Mouse (Mus musculus) stomach, embryonic 16.5 days (tissue): ENCODE measurements around the gene Mrps16. TPM values are rescaled to one million over a fixed set of nuclear protein-coding genes. Genes with fewer than 3 reads are reported as not detected.

Experiments used
- ATAC-seq: fragments of 200-750 bp; cut with Nextera tagmentation; 2 replicates; pipeline ENCODE4 v1.8.0; 2017; ENCODE audit warnings: moderate number of reproducible peaks, moderate TSS enrichment; ENCODE audit not compliant: insufficient read depth, low FRiP score
- H3K27ac ChIP-seq: fragments of 300-500 bp; sonication (generic); 2 replicates; pipeline ENCODE4 v1.5.1; 2014; ENCODE audit warnings: low read length
- H3K27me3 ChIP-seq: fragments of 300-500 bp; sonication (generic); 2 replicates; pipeline ENCODE4 v1.6.1; 2014; ENCODE audit warnings: low read length, control low read depth, mixed read lengths; ENCODE audit not compliant: control insufficient read depth, insufficient read depth
- H3K36me3 ChIP-seq: fragments of 300-500 bp; sonication (generic); 2 replicates; pipeline ENCODE4 v1.6.1; 2014; ENCODE audit warnings: low read length; ENCODE audit not compliant: control insufficient read depth, insufficient read depth
- H3K4me1 ChIP-seq: fragments of 300-500 bp; sonication (generic); 2 replicates; pipeline ENCODE4 v1.6.1; 2014; ENCODE audit warnings: low read length, control low read depth, mixed read lengths; ENCODE audit not compliant: control insufficient read depth, insufficient read depth
- H3K4me2 ChIP-seq: fragments of 300-500 bp; sonication (generic); 2 replicates; pipeline ENCODE4 v1.6.1; 2014; ENCODE audit warnings: low read depth, low read length, mixed read lengths
- H3K4me3 ChIP-seq: fragments of 300-500 bp; sonication (generic); replicated peaks from 2 replicates; pipeline ENCODE4 v1.5.1; 2014; ENCODE audit warnings: mild to moderate bottlenecking, low read length
- H3K9ac ChIP-seq: fragments of 300-500 bp; sonication (generic); 2 replicates; pipeline ENCODE4 v1.6.1; 2014; ENCODE audit warnings: low read length
- H3K9me3 ChIP-seq: fragments of 300-500 bp; sonication (generic); replicated peaks from 2 replicates; pipeline ENCODE4 v1.6.1; 2016; ENCODE audit warnings: low read length, control low read depth; ENCODE audit not compliant: control insufficient read depth
- WGBS: fragments of 180-500 bp; shearing (Covaris S2); extraction: QIAGEN DNeasy Blood & Tissue Kit; methylation state at CpG from one replicate; pipeline ENCODE4 v1.1.7; 2014; 5-methylcytosine and 5-hydroxymethylcytosine counted together
- polyA plus RNA-seq: library from polyadenylated mRNA; unstranded; fragments of >200 nt; fragmentation: Nextera tagmentation; extraction: Ambion mirVana; gene quantifications from 2 replicates; pipeline ENCODE4 v1.2.1, GENCODE M21; 2015

Mrps16 gene
- polyA plus RNA-seq, 1 experiment from 2014 or later: 85.7 TPM

DNA sequence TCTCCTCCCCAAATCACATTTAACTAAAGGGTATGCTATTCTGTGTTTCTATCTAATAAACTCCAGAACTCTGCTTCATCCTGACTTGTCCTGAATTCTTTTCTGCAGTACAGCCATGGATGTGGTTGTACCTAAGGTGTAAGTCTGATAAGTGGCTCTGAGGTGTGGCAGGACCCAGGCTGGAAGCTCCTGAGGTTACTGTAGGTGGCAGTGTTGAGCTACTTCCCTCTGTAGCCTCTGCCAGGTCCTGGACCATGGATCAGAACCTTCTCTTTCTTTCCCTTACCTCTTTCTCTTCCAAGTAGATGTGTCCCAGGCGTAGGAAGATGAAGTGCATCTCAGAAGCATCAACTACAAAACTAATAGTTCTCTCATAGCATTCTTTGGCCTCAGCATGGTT lies 6.6 kb upstream of the Mrps16 start:
- Histone ChIP-seq H3K4me2 (no peak overlapping the region), H3K4me1 (no peaks in the 10 kb centered on the region), H3K9ac (no peak overlapping the region), H3K27ac (no peak overlapping the region), H3K27me3 (no peaks in the 10 kb centered on the region), H3K4me3 (no peak overlapping the region), H3K36me3 (no peaks in the 10 kb centered on the region), H3K9me3 (no peaks in the 10 kb centered on the region)
- 45% methylated on average over 1 of the region's 1 CpGs for WGBS
- no peak; the same call in 1 of the 2 replicates for ATAC-seq

DNA sequence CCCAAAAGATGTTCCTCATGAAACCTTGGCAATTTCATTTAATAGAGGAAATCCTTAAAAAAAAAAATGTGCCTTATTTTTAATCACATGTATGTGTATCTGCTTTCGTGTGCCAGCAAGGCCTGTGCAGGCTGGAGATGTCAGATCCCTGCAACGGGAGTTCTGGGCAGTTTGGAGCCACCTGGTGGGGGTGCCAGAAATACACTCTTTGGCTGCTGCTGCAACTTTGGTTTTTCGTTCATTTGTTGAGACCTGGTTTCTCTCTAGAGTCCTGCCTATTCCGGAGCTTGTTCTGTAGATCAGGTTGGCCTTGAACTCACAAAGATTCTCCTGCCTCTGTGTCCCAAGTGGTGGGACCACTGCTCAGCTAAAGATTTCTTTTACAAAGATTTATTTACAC lies 5.4 kb upstream of the Mrps16 start:
- H3K27me3 ChIP-seq: no peaks in the 10 kb centered on the region
- no peak overlapping the region for H3K4me2 ChIP-seq
- no peak overlapping the region for H3K27ac ChIP-seq
- 0 out of 2 replicates have a peak overlapping the region, but pooled peaks have one; percentile 16 for H3K9ac ChIP-seq
- peaks cover 5% of the 10 kb centered on the region; the same call in 1 of the 2 replicates for H3K4me1 ChIP-seq
- no peaks in the 10 kb centered on the region for H3K9me3 ChIP-seq
- no peak overlapping the region for H3K4me3 ChIP-seq
- no peaks in the 10 kb centered on the region for H3K36me3 ChIP-seq
- WGBS: 35% methylated on average over 4 of the region's 4 CpGs
- ATAC-seq: no peak

DNA sequence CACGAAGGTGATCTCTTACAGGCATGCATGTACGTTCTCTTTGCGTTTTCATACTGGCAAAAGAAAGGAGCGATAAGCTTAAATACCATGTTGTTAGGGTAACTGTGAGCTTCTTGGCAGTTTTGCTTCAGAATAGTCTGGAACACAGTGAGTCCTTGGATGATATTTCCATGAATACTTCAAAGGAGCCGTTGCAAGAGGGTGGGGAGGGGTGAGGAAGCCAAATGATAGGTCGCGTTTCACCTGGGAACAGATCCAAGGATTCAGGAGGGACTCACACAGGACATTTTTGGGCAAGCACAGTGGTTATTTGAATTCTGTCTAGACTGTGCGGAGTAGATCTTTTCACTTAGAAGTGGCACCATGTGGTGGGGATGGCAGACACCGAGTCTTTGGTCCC lies 3.8 kb upstream of the Mrps16 start:
- Histone ChIP-seq H3K4me3 (no peak overlapping the region), H3K4me2 (no peak overlapping the region), H3K27me3 (no peaks in the 10 kb centered on the region), H3K27ac (no peak overlapping the region), H3K36me3 (no peaks in the 10 kb centered on the region), H3K9ac (no peak overlapping the region), H3K4me1 (peaks cover 5% of the 10 kb centered on the region; the same call in 1 of the 2 replicates), H3K9me3 (no peaks in the 10 kb centered on the region)
- ATAC-seq: no peak
- WGBS: 83% methylated on average over 9 of the region's 9 CpGs

DNA sequence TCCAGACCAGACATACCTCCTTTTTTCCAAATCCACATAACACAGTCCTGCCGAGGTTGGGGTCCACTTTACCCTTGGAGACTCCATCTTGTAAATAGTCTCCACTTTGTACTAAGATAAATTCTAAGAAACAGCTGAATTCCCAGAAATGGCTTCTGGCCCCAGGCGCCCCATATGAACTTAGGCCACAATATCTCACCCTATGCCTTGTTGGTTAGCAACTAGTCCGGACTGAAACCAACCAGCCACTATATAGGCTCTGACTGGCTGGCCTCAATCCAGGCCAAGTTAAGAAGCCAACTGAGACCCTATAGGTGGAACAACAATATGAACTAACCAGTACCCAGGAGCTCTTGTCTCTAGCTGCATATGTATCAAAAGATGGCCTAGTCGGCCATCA lies 1.1 kb downstream of the Mrps16 start:
- WGBS: 87% methylated on average over 3 of the region's 4 CpGs
- ATAC-seq: no peak
- Histone ChIP-seq H3K27me3 (no peaks in the 10 kb centered on the region), H3K4me2 (peak overlapping the region; percentile 73), H3K9me3 (no peaks in the 10 kb centered on the region), H3K27ac (no peak overlapping the region), H3K9ac (no peak overlapping the region), H3K4me3 (no peak overlapping the region), H3K36me3 (peaks cover 15% of the 10 kb centered on the region; the same call in 1 of the 2 replicates), H3K4me1 (peaks cover 17% of the 10 kb centered on the region)

DNA sequence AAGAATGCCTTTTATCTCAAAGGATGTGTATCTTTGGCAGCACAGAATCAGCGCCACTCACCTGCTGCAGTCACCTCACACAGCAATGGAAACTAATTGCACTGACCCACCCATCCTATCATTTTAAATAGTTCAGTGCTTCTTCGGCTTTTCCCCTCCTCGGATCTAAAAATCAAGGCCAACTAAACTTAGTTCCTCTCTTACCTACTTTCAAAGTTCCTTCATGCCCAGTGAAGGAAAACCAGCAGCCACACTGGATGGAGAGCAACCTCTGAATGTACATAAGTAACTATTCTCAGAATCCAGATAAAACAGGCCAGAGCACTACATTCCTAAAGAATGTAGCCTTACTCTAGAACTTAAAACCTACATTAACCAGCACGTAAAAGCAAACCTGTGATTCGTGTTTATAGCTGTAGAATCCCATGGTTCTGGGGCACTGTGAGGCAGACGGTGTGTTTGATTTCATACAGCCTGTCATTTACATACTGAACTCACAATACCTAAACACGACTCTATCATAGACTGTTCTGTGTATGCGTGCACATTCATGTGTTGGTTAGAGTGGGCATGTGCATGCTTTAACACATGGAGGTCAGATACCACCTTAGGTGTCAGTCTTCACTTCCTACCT lies 3.9 kb downstream of the Mrps16 start:
- H3K9ac ChIP-seq: peak overlapping the region; percentile 87; the same call in 1 of the 2 replicates
- no peaks in the 10 kb centered on the region for H3K9me3 ChIP-seq
- no peaks in the 10 kb centered on the region for H3K27me3 ChIP-seq
- H3K4me3 ChIP-seq: peak overlapping the region; percentile 69
- peaks cover 25% of the 10 kb centered on the region for H3K4me1 ChIP-seq
- ATAC-seq: no peak
- H3K27ac ChIP-seq: no peak overlapping the region
- H3K4me2 ChIP-seq: peak overlapping the region; percentile 80
- peaks cover 15% of the 10 kb centered on the region; the same call in 1 of the 2 replicates for H3K36me3 ChIP-seq
- 84% methylated on average over 8 of the region's 8 CpGs for WGBS

DNA sequence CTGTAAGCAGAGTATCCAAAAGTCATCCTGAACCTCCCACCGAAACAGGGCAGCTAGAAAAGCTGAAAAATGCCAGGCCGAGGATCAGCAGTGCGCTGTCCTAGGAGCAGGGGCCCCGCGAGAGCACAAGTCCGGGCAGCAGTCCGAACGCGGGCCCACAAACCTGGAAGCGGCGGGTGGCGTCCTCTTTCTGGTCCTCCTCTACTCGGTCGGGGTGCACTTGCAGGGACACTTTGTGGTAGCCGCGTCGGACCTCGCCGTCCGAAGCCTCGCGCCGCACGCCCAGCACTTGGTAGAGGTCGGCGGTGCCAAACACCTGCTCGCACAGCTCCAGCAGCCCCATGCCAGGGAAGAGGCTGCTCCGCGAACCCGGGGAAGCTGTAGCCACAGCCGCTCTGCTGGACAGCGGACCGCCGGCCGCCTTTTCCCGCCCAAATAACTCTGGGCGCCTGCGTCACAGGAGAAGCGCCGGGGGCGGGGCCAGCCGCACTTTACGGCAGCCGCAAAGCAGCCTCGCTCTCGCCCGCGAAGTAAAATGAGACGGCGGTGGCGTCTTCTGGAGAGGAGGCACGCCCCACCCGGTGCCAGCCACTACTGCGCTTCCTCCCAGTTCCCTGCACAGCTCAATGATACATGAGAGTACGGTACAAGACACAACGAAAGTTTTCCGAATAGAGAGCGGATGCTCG lies 4.8 kb downstream of the Mrps16 start, which contains the start of gene Dnajc9:
Gene Dnajc9, minus strand, starts transcription at position 470 of the 689 bp plus-strand sequence.
- Histone ChIP-seq H3K4me3 (peak within 1 kb of the TSS; percentile 69), H3K36me3 (peaks cover 15% of the 10 kb centered on the region; the same call in 1 of the 2 replicates), H3K4me2 (peak within 1 kb of the TSS; percentile 80), H3K27ac (peak within 1 kb of the TSS; percentile 89), H3K9me3 (no peaks in the 10 kb centered on the region), H3K4me1 (peaks cover 20% of the 10 kb centered on the region), H3K27me3 (no peaks in the 10 kb centered on the region), H3K9ac (peak within 1 kb of the TSS; percentile 87)
- under 1% methylated on average over 59 of the region's 59 CpGs for WGBS
- peak; percentile 71 for ATAC-seq

DNA sequence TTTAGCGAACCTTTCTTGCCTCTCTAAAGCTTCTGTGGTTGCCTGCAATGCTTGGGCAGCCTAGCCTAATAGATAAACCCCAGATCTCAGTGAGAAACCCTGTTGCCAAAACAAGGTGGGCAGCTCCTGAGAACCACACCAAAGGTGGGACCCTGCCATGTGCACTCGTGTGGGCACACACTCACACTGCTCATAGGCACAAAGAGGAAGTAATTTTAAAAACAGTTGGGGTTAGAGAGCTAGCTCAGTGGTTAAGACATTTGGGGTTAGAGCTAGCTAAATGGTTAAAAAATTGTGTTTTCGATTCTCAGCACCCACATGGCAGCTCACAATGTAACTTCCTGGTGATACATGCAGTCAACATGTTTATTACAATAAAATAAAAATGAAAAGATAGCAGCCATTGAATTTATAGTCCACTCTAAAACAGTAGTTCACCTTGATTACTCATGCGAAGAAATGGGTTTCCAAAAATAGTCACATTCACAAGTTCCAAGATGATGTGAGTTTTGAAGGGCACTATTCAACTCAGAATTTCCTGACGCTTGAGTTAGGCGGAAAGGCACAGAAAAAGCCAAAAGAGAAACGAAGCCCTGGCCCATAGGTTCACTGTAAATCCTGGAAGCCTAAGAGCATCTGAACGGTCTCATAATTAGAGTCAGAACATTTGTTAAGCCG lies 13.5 kb downstream of the Mrps16 start:
- H3K9ac ChIP-seq: no peak overlapping the region
- H3K27me3 ChIP-seq: no peaks in the 10 kb centered on the region
- H3K4me1 ChIP-seq: no peaks in the 10 kb centered on the region
- peaks cover 4% of the 10 kb centered on the region; the same call in 1 of the 2 replicates for H3K36me3 ChIP-seq
- H3K9me3 ChIP-seq: no peaks in the 10 kb centered on the region
- H3K27ac ChIP-seq: no peak overlapping the region
- 87% methylated on average over 9 of the region's 9 CpGs for WGBS
- ATAC-seq: no peak
- no peak overlapping the region for H3K4me3 ChIP-seq
- H3K4me2 ChIP-seq: no peak overlapping the region

DNA sequence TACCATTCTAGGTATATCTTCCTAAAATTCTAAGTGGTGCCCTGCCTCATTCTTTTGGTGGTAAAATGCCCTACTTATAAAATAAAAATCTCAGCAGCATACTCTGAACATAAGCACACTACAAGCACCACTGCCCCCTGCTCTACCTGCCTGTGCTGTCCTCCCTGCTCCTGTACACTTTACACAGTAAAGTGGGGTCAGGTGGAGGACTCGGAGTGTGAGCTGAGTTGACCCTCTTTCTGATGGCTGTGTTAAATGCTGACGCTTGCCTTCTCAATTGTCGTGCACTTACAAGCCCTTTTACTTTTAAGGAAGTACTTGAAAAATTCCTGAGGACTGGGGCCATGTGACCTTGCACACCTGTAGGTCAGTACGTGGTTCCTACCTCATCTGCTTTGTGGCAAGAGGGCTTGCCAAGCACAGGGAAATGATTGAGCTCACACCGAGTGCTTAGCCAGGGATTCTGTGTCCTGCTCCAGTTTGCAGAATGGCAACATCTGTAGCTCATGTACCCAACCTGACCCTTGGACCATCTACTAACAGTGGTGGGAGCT lies 14.3 kb downstream of the Mrps16 start:
- 69% methylated on average over 5 of the region's 5 CpGs for WGBS
- peaks cover 4% of the 10 kb centered on the region; the same call in 1 of the 2 replicates for H3K36me3 ChIP-seq

More for the DNA sequence above, 14.3 kb downstream of the Mrps16 start:
- no peak for ATAC-seq
- Histone ChIP-seq H3K4me3 (no peak overlapping the region), H3K9me3 (no peaks in the 10 kb centered on the region), H3K27ac (no peak overlapping the region), H3K27me3 (no peaks in the 10 kb centered on the region), H3K4me1 (no peaks in the 10 kb centered on the region), H3K9ac (no peak overlapping the region), H3K4me2 (no peak overlapping the region)
